Mouse (Mus musculus) midbrain, embryonic 16.5 days (tissue): ENCODE data around the gene Gm9789. TPM values are rescaled to one million over a fixed set of nuclear protein-coding genes. Genes with fewer than 3 reads are reported as not detected.
"Not testable (repeated sequence)": the region's sequence is repeated elsewhere in the genome, so short reads cannot be mapped to it uniquely, and the experiment has no call there.

Experiments used
- ATAC-seq: fragments of 200-750 bp; cut with Nextera tagmentation; 2 replicates; pipeline ENCODE4 v1.8.0; 2017; ENCODE audit warnings: moderate TSS enrichment
- H3K27ac ChIP-seq: fragments of 300-500 bp; sonication (generic); 2 replicates; pipeline ENCODE4 v1.5.1; 2014; ENCODE audit warnings: mild to moderate bottlenecking, low read length, mixed read lengths
- H3K27me3 ChIP-seq: fragments of 300-500 bp; sonication (generic); 2 replicates; pipeline ENCODE4 v1.6.1; 2014; ENCODE audit warnings: low read depth, low read length, mixed read lengths; ENCODE audit not compliant: control insufficient read depth, insufficient read depth
- H3K36me3 ChIP-seq: fragments of 300-500 bp; sonication (generic); 2 replicates; pipeline ENCODE4 v1.6.1; 2014; ENCODE audit warnings: mild to moderate bottlenecking, low read length, moderate library complexity, mixed read lengths; ENCODE audit not compliant: control insufficient read depth, insufficient read depth
- H3K4me1 ChIP-seq: fragments of 300-500 bp; sonication (generic); 2 replicates; pipeline ENCODE4 v1.6.1; 2014; ENCODE audit warnings: mild to moderate bottlenecking, low read length, mixed read lengths; ENCODE audit not compliant: control insufficient read depth, insufficient read depth
- H3K4me2 ChIP-seq: fragments of 300-500 bp; sonication (generic); 2 replicates; pipeline ENCODE4 v1.6.1; 2014; ENCODE audit warnings: mild to moderate bottlenecking, low read length, mixed read lengths
- H3K4me3 ChIP-seq: fragments of 300-500 bp; sonication (generic); 2 replicates; pipeline ENCODE4 v1.5.1; 2014; ENCODE audit warnings: low read depth, mild to moderate bottlenecking, low read length, moderate library complexity, mixed read lengths
- H3K9ac ChIP-seq: fragments of 300-500 bp; sonication (generic); 2 replicates; pipeline ENCODE4 v1.6.1; 2014; ENCODE audit warnings: low read depth, low read length, mixed read lengths
- H3K9me3 ChIP-seq: fragments of 300-500 bp; sonication (generic); replicated peaks from 2 replicates; pipeline ENCODE4 v1.6.1; 2014; ENCODE audit warnings: mild to moderate bottlenecking, low read length, mixed read lengths; ENCODE audit not compliant: control insufficient read depth, poor library complexity, severe bottlenecking
- WGBS: fragments of 180-500 bp; shearing (Covaris S2); extraction: QIAGEN DNeasy Blood & Tissue Kit; methylation state at CpG from one replicate; pipeline ENCODE4 v1.1.7; 2014; 5-methylcytosine and 5-hydroxymethylcytosine counted together
- polyA plus RNA-seq: library from polyadenylated mRNA; unstranded; fragments of >200 nt; fragmentation: Nextera tagmentation; extraction: Ambion mirVana; gene quantifications from 2 replicates; pipeline ENCODE4 v1.2.1, GENCODE M21; 2015

Gene Gm9789
- polyA plus RNA-seq, result not detected in 2 replicates

- H3K9ac ChIP-seq, result no peak within 1 kb of the TSS
- H3K4me1 ChIP-seq, result no peaks in the 10 kb centered on the region
- H3K4me3 ChIP-seq, result no peak within 1 kb of the TSS
- no peaks in the 10 kb centered on the region for H3K36me3 ChIP-seq
- WGBS, result 87% methylated on average over 4 of the region's 4 CpGs
- no peaks in the 10 kb centered on the region for H3K9me3 ChIP-seq
- H3K27ac ChIP-seq, result no peak within 1 kb of the TSS
- ATAC-seq, result no peak
- H3K4me2 ChIP-seq, result no peak within 1 kb of the TSS
- no peaks in the 10 kb centered on the region for H3K27me3 ChIP-seq
Measured at GRCm38 (mm10) chr16:89157652-89158051, at the start of gene Gm9789. Gm9789 (plus strand) TSS chr16:89157952.

- Histone ChIP-seq H3K9me3 (no peaks in the 10 kb centered on the region), H3K27ac (no peak within 1 kb of the TSS), H3K4me1 (no peaks in the 10 kb centered on the region), H3K36me3 (no peaks in the 10 kb centered on the region), H3K4me2 (no peak within 1 kb of the TSS), H3K27me3 (no peaks in the 10 kb centered on the region), H3K9ac (no peak within 1 kb of the TSS), H3K4me3 (no peak within 1 kb of the TSS)
- ATAC-seq, result no peak
- 100% methylated on average over 1 of the region's 1 CpGs for WGBS
Measured at GRCm38 (mm10) chr16:89140551-89140950, 17.2 kb upstream of the Gm9789 start, which contains the start of gene Gm6358. Gm6358 (plus strand) TSS chr16:89140851.

- WGBS, result 100% methylated on average over 1 of the region's 1 CpGs
- H3K4me3 ChIP-seq, result no peak within 1 kb of the TSS
- H3K36me3 ChIP-seq, result no peaks in the 10 kb centered on the region
- no peak for ATAC-seq
- no peaks in the 10 kb centered on the region for H3K4me1 ChIP-seq
- no peak within 1 kb of the TSS for H3K4me2 ChIP-seq
- H3K9me3 ChIP-seq, result no peaks in the 10 kb centered on the region
- no peak within 1 kb of the TSS for H3K9ac ChIP-seq
- no peaks in the 10 kb centered on the region for H3K27me3 ChIP-seq
- no peak within 1 kb of the TSS for H3K27ac ChIP-seq
Measured at GRCm38 (mm10) chr16:89150786-89151185, 7.0 kb upstream of the Gm9789 start, which contains the start of gene Gm10061. Gm10061 (plus strand) TSS chr16:89151086.

DNA sequence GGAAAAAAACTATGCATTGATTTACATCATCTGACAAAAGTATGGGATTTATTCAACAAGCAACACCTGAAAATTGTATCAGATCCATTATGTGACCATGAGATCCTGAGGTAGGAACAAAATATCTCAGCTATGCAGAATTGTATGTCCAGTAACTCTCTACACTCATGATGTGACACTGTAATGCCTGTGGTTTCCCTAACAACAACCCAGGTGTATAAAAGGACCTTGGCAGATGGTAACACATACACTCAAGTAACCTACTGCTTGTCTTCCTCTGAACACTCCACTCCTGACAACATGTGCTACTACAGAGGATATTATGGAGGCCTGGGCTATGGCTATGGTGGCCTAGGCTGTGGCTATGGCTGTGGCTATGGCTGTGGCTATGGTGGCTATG lies 11.4 kb downstream of the Gm9789 start, which contains the start of gene Gm7735:
Gene Gm7735, plus strand, starts transcription at position 301 of the 400 bp plus-strand sequence.
- not testable (repeated sequence) for H3K27me3 ChIP-seq, ATAC-seq, H3K9ac ChIP-seq, H3K36me3 ChIP-seq, H3K27ac ChIP-seq, H3K9me3 ChIP-seq, H3K4me1 ChIP-seq, H3K4me3 ChIP-seq, H3K4me2 ChIP-seq

DNA sequence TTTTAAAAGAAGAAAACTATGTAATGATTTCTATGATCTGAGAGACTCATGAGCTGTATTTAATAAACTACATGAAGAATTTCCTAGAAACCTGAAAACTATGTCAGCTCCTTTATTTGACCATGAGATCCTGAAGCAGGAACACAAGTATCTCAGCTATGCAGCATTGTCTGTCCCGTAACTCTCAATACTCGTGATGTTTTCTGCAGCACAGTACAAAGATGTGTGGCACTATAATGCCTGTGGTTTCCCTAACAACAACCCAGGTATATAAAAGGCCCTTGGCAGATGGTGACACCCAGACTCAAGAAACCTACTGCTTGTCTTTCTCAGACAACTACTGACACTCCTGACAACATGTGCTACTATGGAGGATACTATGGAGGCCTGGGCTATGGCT lies 16.7 kb downstream of the Gm9789 start, which contains the start of gene 1110057P08Rik:
Gene 1110057P08Rik, plus strand, starts transcription at position 301 of the 400 bp plus-strand sequence.
- H3K4me2 ChIP-seq, result no peak within 1 kb of the TSS
- ATAC-seq, result no peak
- no peaks in the 10 kb centered on the region for H3K36me3 ChIP-seq
- H3K27ac ChIP-seq, result no peak within 1 kb of the TSS
- no peak within 1 kb of the TSS for H3K4me3 ChIP-seq
- no peak within 1 kb of the TSS for H3K9ac ChIP-seq
- no peaks in the 10 kb centered on the region for H3K4me1 ChIP-seq
- 74% methylated on average over 2 of the region's 2 CpGs for WGBS
- no peaks in the 10 kb centered on the region for H3K9me3 ChIP-seq
- no peaks in the 10 kb centered on the region for H3K27me3 ChIP-seq

GRCm38 (mm10) chr16:89188621-89189020 lies 30.9 kb downstream of the Gm9789 start:
- no peaks in the 10 kb centered on the region for H3K9me3 ChIP-seq
- H3K4me1 ChIP-seq, result no peaks in the 10 kb centered on the region
- no peak for ATAC-seq
- H3K27ac ChIP-seq, result no peak overlapping the region
- WGBS, result 89% methylated on average over 4 of the region's 4 CpGs
- H3K4me2 ChIP-seq, result no peak overlapping the region
- no peaks in the 10 kb centered on the region for H3K27me3 ChIP-seq
- no peaks in the 10 kb centered on the region for H3K36me3 ChIP-seq
- no peak overlapping the region for H3K9ac ChIP-seq
- no peak overlapping the region for H3K4me3 ChIP-seq

DNA sequence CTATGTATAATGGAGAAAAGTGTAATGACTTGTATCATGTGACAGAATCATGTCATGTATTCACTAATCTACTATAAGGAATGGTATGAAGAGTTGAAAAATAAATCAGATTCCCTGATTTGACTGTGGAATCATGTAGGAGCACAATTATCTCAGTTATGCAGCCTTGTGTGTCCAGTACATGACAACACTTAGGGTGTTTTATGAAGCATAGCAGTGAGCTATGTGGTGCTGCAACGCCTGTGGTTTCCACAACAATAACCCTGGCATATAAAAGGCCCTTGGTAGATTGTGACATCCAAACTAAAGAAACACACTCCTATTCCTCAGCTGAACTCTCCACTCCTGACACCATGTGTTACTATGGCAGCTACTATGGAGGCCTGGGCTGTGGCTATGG lies 47.8 kb downstream of the Gm9789 start, which contains the start of gene Krtap20-2:
Gene Krtap20-2, plus strand, starts transcription at position 301 of the 400 bp plus-strand sequence.
- WGBS, result 85% methylated on average over 1 of the region's 1 CpGs
- Histone ChIP-seq H3K36me3 (no peaks in the 10 kb centered on the region), H3K27me3 (no peaks in the 10 kb centered on the region), H3K9me3 (no peaks in the 10 kb centered on the region), H3K4me2 (no peak within 1 kb of the TSS), H3K27ac (no peak within 1 kb of the TSS), H3K4me1 (no peaks in the 10 kb centered on the region), H3K9ac (no peak within 1 kb of the TSS), H3K4me3 (no peak within 1 kb of the TSS)
- no peak for ATAC-seq

Other genes with a start within 250 kb of the Gm9789 start
- not detected in 2 replicates for gene Krtap19-9b, start 225.7 kb upstream of the Gm9789 start, polyA plus RNA-seq
- gene Krtap16-3, start 195.1 kb upstream of the Gm9789 start, polyA plus RNA-seq, result not detected in 2 replicates
- not detected in 2 replicates for gene Krtap22-2, start 147.2 kb upstream of the Gm9789 start, polyA plus RNA-seq
- gene Gm10229, start 142.7 kb upstream of the Gm9789 start, polyA plus RNA-seq, result not detected in 2 replicates
- gene Krtap6-1, start 126.3 kb upstream of the Gm9789 start, polyA plus RNA-seq, result not detected in 2 replicates
- gene Gm10228, start 116.5 kb upstream of the Gm9789 start, polyA plus RNA-seq, result not detected in 2 replicates
- not detected in 2 replicates for gene Krtap6-5, start 110.1 kb upstream of the Gm9789 start, polyA plus RNA-seq
- gene 1110025L11Rik, start 94.0 kb upstream of the Gm9789 start, polyA plus RNA-seq, result not detected in 2 replicates
- not detected in 2 replicates for gene Krtap6-3, start 73.9 kb upstream of the Gm9789 start, polyA plus RNA-seq
- not detected in 2 replicates for gene Gm6358, start 17.1 kb upstream of the Gm9789 start, polyA plus RNA-seq
- gene Gm10061, start 6.9 kb upstream of the Gm9789 start, polyA plus RNA-seq, result not detected in 2 replicates
- not detected in 2 replicates for gene Gm7735, start 11.5 kb downstream of the Gm9789 start, polyA plus RNA-seq
- gene 1110057P08Rik, start 16.8 kb downstream of the Gm9789 start, polyA plus RNA-seq, result not detected in 2 replicates
- gene Krtap20-2, start 47.9 kb downstream of the Gm9789 start, polyA plus RNA-seq, result not detected in 2 replicates
- not detected in 2 replicates for gene Krtap21-1, start 245.9 kb downstream of the Gm9789 start, polyA plus RNA-seq